Mouse (Mus musculus): ENCODE data around the gene Gtf2ird2.

- no peak for TF ChIP-seq CTCF (IDR thresholded peaks at IDR 0.05; ENCODE audit: control insufficient read depth, insufficient read depth, low read length)
- TF ChIP-seq POLR2A (IDR thresholded peaks at IDR 0.05; ENCODE audit: borderline replicate concordance, control insufficient read depth, low read depth, low read length) = no peak
Observed at GRCm38 (mm10) chr5:134257349-134258031, 73.7 kb downstream of the Gtf2ird2 start.

Data from bone marrow, adult 2 months (tissue).